Mouse (Mus musculus): Measurements from ENCODE around the gene Spcs2.

Spcs2 gene

GRCm38 (mm10) chr7:99863362-99863761 is at the start of gene Spcs2:
Spcs2 (minus strand) TSS chr7:99863462.
- DNase-seq, result no peak

DNA sequence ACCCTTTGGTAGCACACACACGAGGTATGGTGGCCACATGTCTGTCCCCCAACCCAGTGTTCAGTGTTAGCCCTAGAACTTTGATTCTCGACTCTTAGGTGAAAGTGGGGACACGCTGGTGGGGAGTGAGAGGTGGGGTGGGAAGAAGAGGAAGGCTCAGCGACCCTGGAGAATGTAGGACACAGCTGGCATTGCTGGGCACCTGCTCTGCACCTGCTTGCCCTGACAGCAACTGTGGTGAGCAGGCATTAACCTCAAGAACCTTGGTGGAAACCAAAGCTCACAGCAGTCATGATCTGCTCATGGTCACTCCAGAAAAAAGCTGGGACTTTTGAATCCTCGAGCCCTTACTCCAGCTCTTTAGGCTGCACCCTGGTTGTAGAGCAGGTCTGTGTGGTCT is 47.8 kb upstream of the Spcs2 start:
- peak; percentile 74 for DNase-seq

DNA sequence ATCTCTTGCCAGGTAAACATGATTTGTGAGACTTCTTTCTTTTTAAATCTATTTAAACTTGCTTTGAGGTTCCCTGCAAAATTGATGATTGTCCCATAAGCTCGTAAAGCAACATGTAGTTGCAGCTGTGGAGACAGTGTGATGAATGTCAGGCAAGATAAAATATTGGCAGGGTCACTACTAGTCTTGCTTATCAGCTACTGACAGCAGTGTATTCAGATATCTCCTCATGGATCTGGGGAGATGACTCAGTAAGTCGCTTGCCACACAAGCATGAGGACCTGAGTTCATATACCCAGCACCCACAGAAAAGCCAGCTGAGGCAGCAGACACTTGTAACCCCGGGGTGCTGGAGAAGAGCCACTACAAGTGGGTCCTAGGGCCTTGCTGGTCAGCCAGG is 44.2 kb upstream of the Spcs2 start:
- DNase-seq, result no peak

DNA sequence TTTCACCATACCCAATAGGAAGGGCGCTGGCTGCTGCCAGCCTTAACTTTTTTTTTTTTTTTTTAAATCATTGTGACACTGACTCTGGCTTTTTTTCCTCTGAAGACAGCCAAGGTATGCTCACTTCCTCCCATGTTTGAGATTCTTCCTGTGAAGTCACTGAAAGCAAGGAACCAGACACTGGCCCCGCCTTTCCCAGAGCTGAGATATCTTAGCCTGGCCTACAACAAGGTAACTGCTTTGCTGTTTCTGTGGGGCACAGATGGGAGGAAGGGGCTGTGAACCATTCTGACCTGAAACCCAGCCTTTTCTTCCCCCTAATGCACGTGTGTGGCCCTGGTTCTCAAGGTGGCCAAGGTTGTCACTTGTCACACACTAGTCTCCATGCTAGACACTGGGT is 43.1 kb upstream of the Spcs2 start:
- DNase-seq, result peak; percentile 59

GRCm38 (mm10) chr7:99904421-99905005 is 41.3 kb upstream of the Spcs2 start:
- no peak for DNase-seq

DNA sequence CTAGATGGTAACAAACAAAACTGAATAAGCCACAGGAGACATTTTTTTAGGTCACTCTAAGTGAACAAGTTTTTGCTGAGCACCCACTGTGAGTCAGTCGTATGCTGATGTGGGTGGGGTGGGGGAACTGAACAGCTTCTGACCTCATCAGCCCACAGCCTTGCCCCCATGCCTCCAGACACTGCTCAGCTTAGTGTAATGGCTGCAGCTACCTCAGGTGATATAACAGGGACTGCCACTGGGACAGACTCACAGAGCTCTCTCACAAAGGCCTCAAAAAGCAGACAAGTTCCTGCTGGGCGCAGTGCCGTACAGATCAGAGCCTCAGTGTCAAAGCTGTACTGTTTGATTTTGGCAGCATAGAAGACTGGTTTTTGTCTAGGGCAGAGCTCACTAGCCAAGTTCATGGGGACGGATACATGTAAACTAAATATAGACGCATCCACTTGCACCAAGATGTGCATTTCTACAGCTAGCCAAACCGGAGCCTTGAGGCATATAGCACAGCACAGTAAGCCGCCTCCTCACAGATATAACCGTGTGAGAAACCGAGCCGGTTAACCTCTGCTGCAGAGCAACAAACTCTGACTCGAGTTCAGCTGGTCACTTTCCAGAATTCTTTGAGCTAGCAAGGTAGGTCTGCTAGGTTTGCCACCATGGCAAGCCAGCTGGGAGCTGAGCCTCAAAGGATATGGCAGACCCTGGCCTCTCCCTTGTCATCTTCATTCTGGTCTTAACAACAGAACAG is 39.8 kb upstream of the Spcs2 start:
- DNase-seq, result peak; percentile 61

DNA sequence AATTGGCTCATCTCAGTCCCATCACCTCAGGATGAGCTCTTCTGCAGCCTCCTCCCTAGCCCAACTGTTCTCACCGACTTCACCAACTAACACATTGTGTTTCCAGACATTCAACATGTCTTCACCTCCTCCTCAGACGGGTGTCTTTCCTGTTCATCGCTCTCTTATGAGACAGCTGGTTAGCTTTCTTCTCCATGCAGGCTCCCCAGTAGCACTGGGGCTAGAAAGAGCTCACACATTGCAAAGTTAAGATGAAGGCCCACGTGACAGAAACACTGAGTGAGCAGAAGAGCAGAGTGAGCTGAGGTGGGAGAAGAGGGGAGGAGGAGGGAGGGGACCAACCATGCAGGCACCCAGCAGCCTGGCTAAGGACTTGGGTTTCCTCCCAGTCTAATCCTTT is 38.9 kb upstream of the Spcs2 start:
- DNase-seq, result peak; percentile 69

DNA sequence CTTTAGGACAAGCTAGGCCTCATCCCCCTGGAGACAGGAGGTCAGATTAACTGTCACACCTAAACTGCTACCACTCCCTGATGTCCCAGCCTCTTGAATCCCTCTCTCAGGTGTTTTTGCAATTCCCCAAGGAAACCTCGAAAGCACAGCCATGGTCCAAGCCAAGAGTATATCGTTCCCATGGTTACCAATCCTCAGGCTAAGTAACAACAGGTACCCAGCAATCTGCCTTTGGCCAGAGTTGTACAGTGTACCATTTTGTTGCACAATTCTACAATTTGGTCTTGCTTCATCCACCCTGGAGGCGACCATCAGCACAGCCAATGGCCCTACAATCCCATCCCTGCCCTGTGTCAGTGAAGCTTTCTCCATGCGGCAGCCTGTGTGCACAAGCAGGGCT is 33.6 kb upstream of the Spcs2 start:
- peak; percentile 7 for DNase-seq

- DNase-seq, result peak; percentile 43
These were observed 31.2 kb upstream of the Spcs2 start for GRCm38 (mm10) chr7:99894478-99894877.

DNA sequence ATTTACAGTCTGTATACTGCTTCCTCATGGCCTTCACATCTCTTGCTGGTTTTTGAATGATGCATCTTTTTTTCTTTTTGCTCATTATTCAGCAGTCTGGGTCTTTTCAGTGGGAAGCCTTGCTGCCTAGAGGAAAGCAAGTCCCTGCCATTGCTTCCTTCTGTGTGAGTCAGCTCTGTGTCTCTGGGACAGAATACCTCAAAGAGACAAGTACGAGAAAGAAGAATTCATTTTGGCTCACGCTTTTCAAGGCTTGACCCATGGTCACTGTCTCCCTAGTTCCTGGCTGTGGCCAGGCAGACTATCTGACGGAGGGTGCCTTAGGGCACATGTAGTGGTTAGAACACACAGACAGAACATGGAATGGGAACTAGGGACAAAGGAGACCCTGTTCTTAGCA is 30.7 kb upstream of the Spcs2 start:
- no peak for DNase-seq

DNA sequence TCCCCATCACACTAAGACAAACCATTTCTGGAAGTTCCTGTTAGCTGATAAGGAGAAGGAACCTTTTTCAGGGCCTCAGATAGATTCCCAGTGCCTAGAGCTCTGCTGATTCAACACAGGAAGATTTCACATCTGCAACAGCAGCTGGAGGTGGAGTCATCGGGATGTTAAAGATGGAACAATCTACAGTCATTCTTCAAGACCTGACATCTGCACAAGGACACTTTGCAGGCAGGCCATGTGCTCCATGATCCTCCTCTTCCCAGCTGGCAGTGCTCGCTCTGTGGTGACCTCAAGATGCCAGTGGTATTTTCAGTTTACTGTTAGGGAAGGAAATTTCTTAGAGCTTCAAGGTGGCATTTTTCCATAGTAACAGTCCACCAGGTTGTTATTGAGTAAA is 29.1 kb upstream of the Spcs2 start:
- peak; percentile 18 for DNase-seq

GRCm38 (mm10) chr7:99891471-99891870 is 28.2 kb upstream of the Spcs2 start:
- peak; percentile 32 for DNase-seq

GRCm38 (mm10) chr7:99890168-99890755 is 27.0 kb upstream of the Spcs2 start:
- DNase-seq, result peak; percentile 66

DNA sequence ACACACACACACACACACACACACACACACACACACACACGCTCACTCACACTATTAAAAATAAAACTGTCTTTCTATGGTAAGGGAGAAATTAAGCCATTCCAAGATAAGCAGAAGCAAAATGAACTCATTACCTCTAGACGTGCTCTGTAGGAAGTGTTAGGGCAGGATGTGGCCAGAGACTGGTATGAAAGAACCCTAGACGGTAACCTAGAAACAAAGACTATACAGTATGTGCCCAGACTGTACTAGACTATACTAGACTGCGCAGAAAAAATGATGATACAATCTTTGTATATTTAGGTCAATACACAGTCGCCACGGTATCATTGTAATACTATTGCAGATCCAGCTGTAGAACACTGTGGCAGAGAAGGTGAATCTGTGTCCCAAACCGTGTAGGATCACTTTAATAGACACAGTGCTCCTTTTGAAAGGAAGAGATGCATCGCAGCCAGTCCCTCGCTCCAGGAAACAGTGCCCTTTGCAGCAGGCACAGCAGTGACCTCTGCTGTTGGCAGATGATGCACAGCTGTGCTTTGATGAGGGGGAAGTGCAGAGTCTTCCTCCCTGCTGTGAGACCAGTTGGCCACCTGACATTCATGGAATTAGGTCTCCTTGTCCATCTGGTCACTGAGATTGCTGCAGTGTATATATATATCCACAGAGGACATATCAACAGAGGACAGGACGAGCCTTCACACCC is 26.1 kb upstream of the Spcs2 start:
- DNase-seq, result peak; percentile 81

GRCm38 (mm10) chr7:99887743-99888142 is 24.5 kb upstream of the Spcs2 start:
- DNase-seq, result peak; percentile 26

- no peak for DNase-seq
These were observed 24.0 kb upstream of the Spcs2 start for GRCm38 (mm10) chr7:99887230-99887735.

- no peak for DNase-seq
These were observed 15.0 kb upstream of the Spcs2 start for GRCm38 (mm10) chr7:99878254-99878653.

- DNase-seq, result peak; percentile 94
These were observed 13.1 kb upstream of the Spcs2 start for GRCm38 (mm10) chr7:99876345-99876744.

DNA sequence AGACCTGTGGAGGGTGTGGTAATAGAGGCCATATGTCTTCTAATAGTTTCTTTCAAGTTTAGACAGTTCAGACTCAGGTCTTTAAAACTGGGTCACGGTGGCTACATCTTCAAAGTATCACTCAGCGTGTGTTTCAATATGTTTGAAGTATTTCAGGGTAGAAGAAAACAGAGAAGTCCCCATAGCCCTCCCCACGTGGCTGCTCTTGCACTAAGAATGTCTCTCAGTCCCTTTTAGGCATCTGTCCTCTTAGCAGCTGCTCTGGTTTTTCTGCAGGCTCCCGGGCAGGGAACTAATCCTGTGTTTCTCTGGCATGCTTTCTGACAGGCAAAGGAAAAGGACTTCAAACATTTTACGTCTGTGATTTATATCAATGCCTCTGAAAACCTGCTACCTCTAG is 12.6 kb upstream of the Spcs2 start:
- DNase-seq, result peak; percentile 58

GRCm38 (mm10) chr7:99873965-99874364 is 10.7 kb upstream of the Spcs2 start:
- DNase-seq, result no peak

GRCm38 (mm10) chr7:99869296-99869695 is 6.0 kb upstream of the Spcs2 start:
- DNase-seq, result no peak

- no peak for DNase-seq
These were observed 2.0 kb upstream of the Spcs2 start for GRCm38 (mm10) chr7:99865219-99865618.

DNA sequence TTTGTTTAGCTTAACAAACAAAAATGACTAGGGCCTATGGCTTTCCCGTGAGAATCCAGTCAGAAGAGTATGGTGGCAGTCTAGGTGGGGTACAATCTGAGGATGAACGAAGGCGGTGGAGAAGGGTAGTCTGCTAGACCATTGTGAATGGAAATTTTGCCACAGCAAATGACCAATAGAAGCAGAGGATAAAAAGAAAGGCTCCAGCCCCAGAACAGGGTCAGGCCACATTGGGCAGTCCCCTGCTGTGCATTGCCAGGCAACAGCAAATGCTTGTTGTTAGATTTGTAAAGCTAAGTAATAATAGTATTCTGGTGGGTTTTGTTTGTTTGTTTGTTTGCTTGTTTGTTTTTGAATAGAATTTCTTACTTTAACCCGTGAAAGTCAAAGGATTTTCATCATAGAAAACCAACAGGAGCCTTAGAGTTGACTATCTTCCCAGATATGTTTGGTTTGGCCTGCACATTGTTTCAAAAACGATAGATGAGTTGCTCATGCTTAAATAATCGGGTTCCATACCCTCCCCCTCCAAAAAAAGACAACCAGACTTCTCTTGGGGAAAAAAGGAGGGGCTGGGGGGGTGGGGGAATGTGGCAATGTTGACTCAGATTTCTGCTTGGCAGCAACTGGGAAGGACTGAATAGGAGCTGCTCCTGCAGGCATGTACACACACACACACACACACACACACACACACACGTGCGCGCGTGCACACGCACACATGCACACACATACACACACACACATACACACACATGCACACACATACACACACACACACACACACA is 1.2 kb upstream of the Spcs2 start:
- no peak for DNase-seq
